Mouse (Mus musculus): ENCODE measurements around the gene Cc2d1b.

Cc2d1b gene

GRCm38 (mm10) chr4:108638752-108639151 lies 19.0 kb downstream of the Cc2d1b start:
- DNase-seq (ENCODE audit: low spot score in 2 of 2): no peak

- DNase-seq (ENCODE audit: low spot score in 2 of 2): no peak
Measured at GRCm38 (mm10) chr4:108664407-108664806, 44.7 kb downstream of the Cc2d1b start.

All from urinary bladder, postnatal 4 days (tissue).